Comparison of ENCODE assay signal across 29 mouse cellular contexts in the genomic region with DNA sequence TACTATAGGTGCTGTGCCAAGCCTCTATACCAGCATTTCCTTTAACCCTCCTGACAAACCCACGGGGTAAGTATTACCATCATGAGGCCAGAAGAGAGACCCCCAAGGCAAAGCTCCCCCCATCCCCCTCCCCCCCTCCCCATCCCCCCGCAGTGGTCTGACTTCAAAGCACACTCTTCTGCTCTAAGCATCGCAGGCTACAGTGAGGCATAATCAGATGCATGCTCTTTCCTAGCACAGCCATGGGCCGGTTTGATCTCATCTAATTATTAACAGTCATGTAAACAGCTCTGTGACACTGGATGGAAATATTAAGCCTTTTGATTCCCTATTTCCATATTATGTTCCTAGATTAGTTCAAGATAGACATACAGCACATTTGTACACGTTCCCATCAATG.
DNase-seq lines count a peak whose midpoint lies in the region; ATAC-seq lines count a peak whose summit lies in the region.
"Had no signal": no experiment of that assay in that cellular context is flagged by ENCODE, and none has a peak within 500 bp of the region (broad histone marks: within the 10 kb centered on the region; RNA-seq: fewer than 3 reads in every experiment).

No protein-coding gene starts in this region.

- peak; percentile 33 for DNase-seq in heart, adult 11 months
- DNase-seq in heart, adult 8-10 months (ENCODE audit: low spot score): no peak
- DNase-seq in midbrain, embryonic 14.5 days: no peak
- DNase-seq in embryonic facial prominence, embryonic 10.5 days (ENCODE audit: low spot score): peak; percentile 33
- no peak for DNase-seq in cerebellum, adult 11-12 months
- DNase-seq: adrenal gland, adult 8-10 months; adrenal gland, postnatal 14 days; adrenal gland, postnatal 36 days; B cell, adult 2 months; cerebellum, adult 18-20 months; cerebellum, adult 8-10 months; cerebellum, adult 9-11 months; cerebellum, postnatal 14 days; cerebellum, postnatal 36 days; embryo, embryonic 11 days had no signal

- no peaks in the 10 kb centered on the region for H3K36me3 ChIP-seq in midbrain, embryonic 13.5 days
- H3K36me3 ChIP-seq in midbrain, embryonic 14.5 days (ENCODE audit: control insufficient read depth, insufficient read depth, low read length): no peaks in the 10 kb centered on the region
- H3K36me3 ChIP-seq in embryonic facial prominence, embryonic 10.5 days (replicated peaks): no peaks in the 10 kb centered on the region
- H3K36me3 ChIP-seq in midbrain, embryonic 16.5 days (ENCODE audit: control insufficient read depth, insufficient read depth, low read length): no peaks in the 10 kb centered on the region
- H3K36me3 ChIP-seq: embryonic facial prominence, embryonic 13.5 days; embryonic facial prominence, embryonic 15.5 days; forebrain, embryonic 10.5 days; forebrain, embryonic 12.5 days had no signal

- no peaks in the 10 kb centered on the region for H3K9me3 ChIP-seq in midbrain, embryonic 13.5 days
- no peaks in the 10 kb centered on the region for H3K9me3 ChIP-seq in midbrain, embryonic 14.5 days (ENCODE audit: control insufficient read depth, low read length)
- no peaks in the 10 kb centered on the region for H3K9me3 ChIP-seq in embryonic facial prominence, embryonic 10.5 days
- no peaks in the 10 kb centered on the region for H3K9me3 ChIP-seq in midbrain, embryonic 16.5 days (replicated peaks; ENCODE audit: control insufficient read depth, low read length, poor library complexity, severe bottlenecking)
- H3K9me3 ChIP-seq: embryonic facial prominence, embryonic 13.5 days; embryonic facial prominence, embryonic 15.5 days; forebrain, embryonic 10.5 days; forebrain, embryonic 12.5 days; G1E had no signal

- no peak overlapping the region for H3K4me2 ChIP-seq in midbrain, embryonic 13.5 days (replicated peaks)
- no peak overlapping the region for H3K4me2 ChIP-seq in midbrain, embryonic 14.5 days (ENCODE audit: low read length)
- H3K4me2 ChIP-seq in midbrain, embryonic 16.5 days (ENCODE audit: low read length): no peak overlapping the region
- H3K4me2 ChIP-seq: embryonic facial prominence, embryonic 13.5 days; embryonic facial prominence, embryonic 15.5 days; forebrain, embryonic 12.5 days had no signal

- peaks cover 1% of the 10 kb centered on the region; the same call in 1 of the 2 replicates for H3K4me1 ChIP-seq in midbrain, embryonic 13.5 days (replicated peaks)
- H3K4me1 ChIP-seq in midbrain, embryonic 14.5 days (ENCODE audit: control insufficient read depth, insufficient read depth, low read length): peaks cover 2% of the 10 kb centered on the region; the same call in 1 of the 2 replicates
- H3K4me1 ChIP-seq in embryonic facial prominence, embryonic 10.5 days: peaks cover 8% of the 10 kb centered on the region; the same call in 1 of the 2 replicates
- no peaks in the 10 kb centered on the region for H3K4me1 ChIP-seq in midbrain, embryonic 16.5 days (ENCODE audit: control insufficient read depth, insufficient read depth, low read length)
- H3K4me1 ChIP-seq: embryonic facial prominence, embryonic 13.5 days; embryonic facial prominence, embryonic 15.5 days had no signal

- 53% methylated on average over 5 of the region's 5 CpGs for whole genome bisulfite sequencing in midbrain, embryonic 13.5 days
- WGBS in midbrain, embryonic 14.5 days: 61% methylated on average over 5 of the region's 5 CpGs
- WGBS in embryonic facial prominence, embryonic 10.5 days: 54% methylated on average over 5 of the region's 5 CpGs
- WGBS in midbrain, embryonic 16.5 days: 49% methylated on average over 4 of the region's 5 CpGs

- no peak overlapping the region for H3K4me3 ChIP-seq in midbrain, embryonic 13.5 days (replicated peaks)
- no peak overlapping the region for H3K4me3 ChIP-seq in midbrain, embryonic 14.5 days (replicated peaks; ENCODE audit: low read depth, low read length)
- H3K4me3 ChIP-seq in embryonic facial prominence, embryonic 10.5 days: no peak overlapping the region
- H3K4me3 ChIP-seq in midbrain, embryonic 16.5 days (ENCODE audit: low read depth, low read length): no peak overlapping the region
- H3K4me3 ChIP-seq: embryonic facial prominence, embryonic 13.5 days; embryonic facial prominence, embryonic 15.5 days; erythroblast, embryonic 14.5 days; forebrain, embryonic 10.5 days; forebrain, embryonic 12.5 days had no signal

- no peak overlapping the region for H3K9ac ChIP-seq in midbrain, embryonic 13.5 days (replicated peaks)
- no peak overlapping the region for H3K9ac ChIP-seq in midbrain, embryonic 14.5 days (replicated peaks; ENCODE audit: low read length)
- no peak overlapping the region for H3K9ac ChIP-seq in midbrain, embryonic 16.5 days (ENCODE audit: low read depth, low read length)
- H3K9ac ChIP-seq: embryonic facial prominence, embryonic 13.5 days; embryonic facial prominence, embryonic 15.5 days; forebrain, embryonic 12.5 days had no signal

- ATAC-seq in midbrain, embryonic 13.5 days: peak; percentile 75
- no peak for ATAC-seq in midbrain, embryonic 14.5 days (ENCODE audit: low FRiP score, low TSS enrichment)
- ATAC-seq in midbrain, embryonic 16.5 days: 0 out of 2 replicates have a peak, but pooled peaks have one; percentile 59
- ATAC-seq: activated CD4-positive, CD25-positive, alpha-beta regulatory T cell, adult 4 months; CD4-positive, CD25-positive, alpha-beta regulatory T cell, adult 4 months; forebrain, embryonic 14.5 days; forebrain, embryonic 16.5 days; Patski had no signal

- no peak overlapping the region for H3K27ac ChIP-seq in midbrain, embryonic 13.5 days
- no peak overlapping the region for H3K27ac ChIP-seq in midbrain, embryonic 14.5 days (replicated peaks; ENCODE audit: low read depth, low read length)
- H3K27ac ChIP-seq in embryonic facial prominence, embryonic 10.5 days (replicated peaks): no peak overlapping the region
- no peak overlapping the region for H3K27ac ChIP-seq in midbrain, embryonic 16.5 days (ENCODE audit: low read length)
- H3K27ac ChIP-seq: embryonic facial prominence, embryonic 13.5 days; embryonic facial prominence, embryonic 15.5 days; forebrain, embryonic 10.5 days; forebrain, embryonic 12.5 days had no signal

- H3K27me3 ChIP-seq in midbrain, embryonic 13.5 days: peaks cover 5% of the 10 kb centered on the region; the same call in 1 of the 2 replicates
- H3K27me3 ChIP-seq in midbrain, embryonic 14.5 days (ENCODE audit: control insufficient read depth, insufficient read depth, low read length): no peaks in the 10 kb centered on the region
- H3K27me3 ChIP-seq in embryonic facial prominence, embryonic 10.5 days (replicated peaks; ENCODE audit: low read depth, poor library complexity, severe bottlenecking): no peaks in the 10 kb centered on the region
- H3K27me3 ChIP-seq in midbrain, embryonic 16.5 days (ENCODE audit: control insufficient read depth, insufficient read depth, low read depth, low read length): no peaks in the 10 kb centered on the region
- H3K27me3 ChIP-seq: CH12.LX; embryonic facial prominence, embryonic 13.5 days; embryonic facial prominence, embryonic 15.5 days; forebrain, embryonic 12.5 days; Patski had no signal

Comparison
In these comparisons a context has a peak if more than half of its experiments do, and no peak if none do; other contexts are left out.
1. DNase-seq: peak in heart, adult 11 months (single experiment) and embryonic facial prominence, embryonic 10.5 days (single experiment); none in heart, adult 8-10 months (single experiment), midbrain, embryonic 14.5 days (single experiment) and cerebellum, adult 11-12 months (single experiment).